Mouse (Mus musculus): ENCODE results near the gene Tnnc1. TPM values are rescaled to one million over a fixed set of nuclear protein-coding genes. Genes with fewer than 3 reads are reported as not detected.

Tnnc1 gene
- total and polyA plus RNA-seq, 2 experiments from 2014 or later, result 2.4 to 3.0 TPM

GRCm38 (mm10) chr14:31183541-31183940, 24.6 kb upstream of the Tnnc1 start:
- H3K9ac ChIP-seq, result no peak overlapping the region
- 89% methylated on average over 5 of the region's 5 CpGs for WGBS
- no peaks in the 10 kb centered on the region for H3K4me1 ChIP-seq (ENCODE audit: insufficient read depth)
- no peaks in the 10 kb centered on the region for H3K27me3 ChIP-seq (ENCODE audit: insufficient read depth, low read length)
- peaks cover 98% of the 10 kb centered on the region for H3K36me3 ChIP-seq (ENCODE audit: insufficient read depth)
- H3K4me2 ChIP-seq (ENCODE audit: low read depth), result no peak overlapping the region
- no peaks in the 10 kb centered on the region for H3K9me3 ChIP-seq (ENCODE audit: low read length)
- no peak overlapping the region for H3K27ac ChIP-seq (ENCODE audit: low read depth, low read length)
- no peak overlapping the region for H3K4me3 ChIP-seq (ENCODE audit: low read depth, low read length)
- no peak for DNase-seq
- no peak for ATAC-seq
- TF ChIP-seq CTCF (IDR thresholded peaks at IDR 0.05; ENCODE audit: low read depth), result no peak

- DNase-seq (no peak), ATAC-seq (no peak)
- Histone ChIP-seq H3K27ac (ENCODE audit: low read depth, low read length) (no peak overlapping the region), H3K9ac (no peak overlapping the region), H3K27me3 (ENCODE audit: insufficient read depth, low read length) (no peaks in the 10 kb centered on the region), H3K4me3 (ENCODE audit: low read depth, low read length) (no peak overlapping the region), H3K9me3 (ENCODE audit: low read length) (no peaks in the 10 kb centered on the region), H3K4me1 (ENCODE audit: insufficient read depth) (no peaks in the 10 kb centered on the region), H3K4me2 (ENCODE audit: low read depth) (no peak overlapping the region), H3K36me3 (ENCODE audit: insufficient read depth) (peaks cover 98% of the 10 kb centered on the region)
- WGBS, result 94% methylated on average over 12 of the region's 12 CpGs
- TF ChIP-seq CTCF (IDR thresholded peaks at IDR 0.05; ENCODE audit: low read depth), result no peak
These were observed 23.9 kb upstream of the Tnnc1 start for GRCm38 (mm10) chr14:31184195-31184594.

- H3K4me1 ChIP-seq (ENCODE audit: insufficient read depth), result no peaks in the 10 kb centered on the region
- 84% methylated on average over 4 of the region's 4 CpGs for WGBS
- no peak overlapping the region for H3K27ac ChIP-seq (ENCODE audit: low read depth, low read length)
- ATAC-seq (no peak), DNase-seq (no peak)
- no peak for TF ChIP-seq CTCF (IDR thresholded peaks at IDR 0.05; ENCODE audit: low read depth)
- peaks cover 98% of the 10 kb centered on the region for H3K36me3 ChIP-seq (ENCODE audit: insufficient read depth)
- no peak overlapping the region for H3K9ac ChIP-seq
- no peak overlapping the region for H3K4me3 ChIP-seq (ENCODE audit: low read depth, low read length)
- no peaks in the 10 kb centered on the region for H3K9me3 ChIP-seq (ENCODE audit: low read length)
- H3K4me2 ChIP-seq (ENCODE audit: low read depth), result no peak overlapping the region
- no peaks in the 10 kb centered on the region for H3K27me3 ChIP-seq (ENCODE audit: insufficient read depth, low read length)
These were observed 21.5 kb upstream of the Tnnc1 start for GRCm38 (mm10) chr14:31186656-31187055.

- peaks cover 96% of the 10 kb centered on the region for H3K36me3 ChIP-seq (ENCODE audit: insufficient read depth)
- no peak overlapping the region for H3K27ac ChIP-seq (ENCODE audit: low read depth, low read length)
- H3K4me1 ChIP-seq (ENCODE audit: insufficient read depth), result no peaks in the 10 kb centered on the region
- no peaks in the 10 kb centered on the region for H3K27me3 ChIP-seq (ENCODE audit: insufficient read depth, low read length)
- WGBS, result 49% methylated on average over 6 of the region's 6 CpGs
- no peak for TF ChIP-seq CTCF (IDR thresholded peaks at IDR 0.05; ENCODE audit: low read depth)
- ATAC-seq, result peak; percentile 70
- no peak overlapping the region for H3K4me3 ChIP-seq (ENCODE audit: low read depth, low read length)
- no peaks in the 10 kb centered on the region for H3K9me3 ChIP-seq (ENCODE audit: low read length)
- no peak for DNase-seq
- no peak overlapping the region for H3K4me2 ChIP-seq (ENCODE audit: low read depth)
- H3K9ac ChIP-seq, result no peak overlapping the region
These were observed 19.3 kb upstream of the Tnnc1 start for GRCm38 (mm10) chr14:31188771-31189181.

GRCm38 (mm10) chr14:31189348-31189747, 18.8 kb upstream of the Tnnc1 start:
- 96% methylated on average over 3 of the region's 3 CpGs for WGBS
- Histone ChIP-seq H3K27ac (ENCODE audit: low read depth, low read length) (0 out of 2 replicates have a peak overlapping the region, but pooled peaks have one; percentile 15), H3K9me3 (ENCODE audit: low read length) (no peaks in the 10 kb centered on the region), H3K4me2 (ENCODE audit: low read depth) (no peak overlapping the region), H3K27me3 (ENCODE audit: insufficient read depth, low read length) (no peaks in the 10 kb centered on the region), H3K9ac (no peak overlapping the region), H3K4me3 (ENCODE audit: low read depth, low read length) (no peak overlapping the region), H3K4me1 (ENCODE audit: insufficient read depth) (no peaks in the 10 kb centered on the region), H3K36me3 (ENCODE audit: insufficient read depth) (peaks cover 90% of the 10 kb centered on the region)
- ATAC-seq (no peak), DNase-seq (no peak)
- no peak for TF ChIP-seq CTCF (IDR thresholded peaks at IDR 0.05; ENCODE audit: low read depth)

- Histone ChIP-seq H3K9ac (no peak overlapping the region), H3K4me3 (ENCODE audit: low read depth, low read length) (no peak overlapping the region), H3K4me2 (ENCODE audit: low read depth) (no peak overlapping the region), H3K36me3 (ENCODE audit: insufficient read depth) (peaks cover 72% of the 10 kb centered on the region), H3K27me3 (ENCODE audit: insufficient read depth, low read length) (no peaks in the 10 kb centered on the region), H3K4me1 (ENCODE audit: insufficient read depth) (no peaks in the 10 kb centered on the region), H3K9me3 (ENCODE audit: low read length) (no peaks in the 10 kb centered on the region), H3K27ac (ENCODE audit: low read depth, low read length) (no peak overlapping the region)
- TF ChIP-seq CTCF (IDR thresholded peaks at IDR 0.05; ENCODE audit: low read depth), result no peak
- DNase-seq (no peak), ATAC-seq (no peak)
- 40% methylated on average over 2 of the region's 2 CpGs for WGBS
These were observed 16.2 kb upstream of the Tnnc1 start for GRCm38 (mm10) chr14:31191936-31192335.

DNA sequence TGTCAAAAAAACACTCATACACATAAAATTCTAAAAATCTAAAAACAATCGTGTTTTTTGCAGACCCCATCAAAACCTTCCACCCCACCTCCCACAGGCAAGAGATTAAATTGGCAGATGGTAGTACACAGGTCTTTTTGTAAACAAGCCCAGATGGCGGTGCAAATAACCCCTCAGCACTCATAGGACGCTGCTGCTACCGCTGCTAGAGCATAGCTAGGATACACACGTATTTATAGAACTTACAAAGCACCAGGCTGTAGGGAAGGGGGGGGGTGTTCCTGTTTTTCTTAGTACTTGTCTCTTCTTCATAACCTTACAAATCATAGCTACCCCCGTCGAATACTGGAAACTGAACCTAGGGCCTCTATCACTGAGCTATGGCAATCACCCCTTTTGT, 14.3 kb upstream of the Tnnc1 start:
- H3K9me3 ChIP-seq (ENCODE audit: low read length), result no peaks in the 10 kb centered on the region
- no peak overlapping the region for H3K4me2 ChIP-seq (ENCODE audit: low read depth)
- TF ChIP-seq CTCF (IDR thresholded peaks at IDR 0.05; ENCODE audit: low read depth), result no peak
- peaks cover 57% of the 10 kb centered on the region for H3K36me3 ChIP-seq (ENCODE audit: insufficient read depth)
- 58% methylated on average over 7 of the region's 7 CpGs for WGBS
- H3K4me1 ChIP-seq (ENCODE audit: insufficient read depth), result no peaks in the 10 kb centered on the region
- peak; percentile 23; the same call in 1 of the 2 replicates for ATAC-seq
- H3K27ac ChIP-seq (ENCODE audit: low read depth, low read length), result no peak overlapping the region; the same call in 1 of the 2 replicates
- no peak overlapping the region for H3K9ac ChIP-seq
- no peak for DNase-seq
- no peaks in the 10 kb centered on the region for H3K27me3 ChIP-seq (ENCODE audit: insufficient read depth, low read length)
- H3K4me3 ChIP-seq (ENCODE audit: low read depth, low read length), result no peak overlapping the region

All from forebrain, postnatal 0 days (tissue).